Mouse (Mus musculus) frontal cortex, postnatal 36 days (tissue): ENCODE measurements at regions not wholly inside any gene's neighbourhood (a gene's known extent, or its start where the extent isn't known, plus 50 kb on each side); places are given as distances from the start of the nearest gene placed in this dataset.

ENCODE experiments used
- DNase-seq, 2 experiments: peaks; one replicate each; pipeline ENCODE4 v3.0.0; 2022; ENCODE audit warnings: low spot score in 2 of 2

GRCm38 (mm10) chr5:7779827-7780226, 180.4 kb upstream of the Steap4 start:
- no peak for DNase-seq

GRCm38 (mm10) chr5:7782235-7782634, 178.0 kb upstream of the Steap4 start:
- DNase-seq, result no peak

DNA sequence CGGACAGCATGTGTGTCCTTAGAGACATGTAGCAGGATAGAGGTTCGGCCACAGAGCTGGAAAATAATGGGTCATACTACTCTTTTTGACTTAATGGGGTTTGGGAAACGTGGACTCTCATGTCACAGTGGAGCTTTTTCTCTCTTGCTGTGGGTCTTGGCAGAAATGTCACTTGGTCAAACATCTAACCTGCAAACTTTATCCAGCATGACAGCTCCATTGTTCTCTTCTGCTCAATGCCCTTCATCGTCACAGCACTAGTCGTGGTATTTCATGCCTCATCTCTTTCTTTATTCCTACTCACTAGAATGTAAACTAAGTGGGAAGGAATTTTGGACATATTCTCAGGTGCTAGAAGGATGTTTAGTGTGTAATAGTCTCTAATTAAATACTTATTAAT, 171.9 kb upstream of the Steap4 start:
- no peak for DNase-seq

DNA sequence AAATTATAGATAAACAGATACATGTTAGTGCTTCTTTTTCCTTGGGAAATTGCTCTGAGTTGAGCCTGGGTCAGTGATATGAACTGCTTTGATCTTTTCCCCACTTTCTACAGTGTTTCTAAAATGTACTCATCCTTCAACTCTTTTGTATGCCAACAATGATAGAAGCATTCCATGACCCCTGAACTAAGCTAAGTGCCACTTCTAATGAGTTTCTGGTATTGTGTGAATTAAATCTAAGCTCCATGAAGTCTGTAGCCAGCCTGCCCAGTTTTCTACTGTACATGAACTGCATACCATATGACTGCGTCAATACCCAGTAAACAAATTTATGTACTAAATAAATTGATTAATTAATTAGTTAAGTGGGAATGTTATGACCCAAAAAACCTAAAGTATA, 171.1 kb upstream of the Steap4 start:
- DNase-seq, result no peak

GRCm38 (mm10) chr5:7820592-7820991, 139.7 kb upstream of the Steap4 start:
- DNase-seq, result peak in 1 of 2 experiments; percentile 14

DNA sequence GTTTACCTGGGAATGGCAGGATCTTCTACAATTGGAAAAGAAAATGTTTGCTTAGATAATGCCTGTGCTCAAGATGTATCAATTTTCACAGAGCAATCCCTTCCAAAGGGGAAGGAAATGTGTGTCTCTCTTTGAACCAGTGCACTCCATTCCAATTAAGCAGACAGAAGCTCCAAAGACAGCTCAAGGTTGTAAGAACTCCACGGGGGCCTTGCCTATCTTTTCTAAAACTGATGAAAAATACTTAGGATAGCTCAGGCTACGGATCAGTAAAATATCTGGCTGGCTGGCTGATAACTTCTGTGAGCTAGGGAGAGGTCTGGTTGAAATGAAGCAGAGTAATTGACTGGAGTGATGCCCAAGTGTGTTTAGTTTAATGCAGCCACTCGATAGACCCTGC, 138.6 kb upstream of the Steap4 start:
- no peak for DNase-seq

DNA sequence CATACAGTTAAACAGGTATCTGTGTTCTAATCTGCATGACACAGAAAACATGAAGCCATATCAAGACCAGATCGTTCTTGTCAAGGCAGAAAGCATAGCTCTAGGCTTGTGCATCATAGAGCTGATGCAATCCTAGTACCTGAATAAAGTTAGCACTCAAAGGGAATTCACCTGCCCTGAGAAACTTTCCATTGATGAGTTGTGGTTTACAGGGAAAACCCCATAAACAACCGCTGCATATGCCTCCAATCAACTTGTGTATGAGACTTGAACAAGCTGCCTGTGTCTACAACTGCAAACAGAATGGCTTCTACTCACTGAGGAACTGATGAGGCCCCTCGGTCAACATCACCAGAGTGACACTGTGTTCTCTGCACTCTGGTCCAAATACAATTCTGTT, 130.6 kb upstream of the Steap4 start:
- no peak for DNase-seq

GRCm38 (mm10) chr5:7833812-7834211, 126.4 kb upstream of the Steap4 start:
- DNase-seq, result peak in 1 of 2 experiments; percentile 13

DNA sequence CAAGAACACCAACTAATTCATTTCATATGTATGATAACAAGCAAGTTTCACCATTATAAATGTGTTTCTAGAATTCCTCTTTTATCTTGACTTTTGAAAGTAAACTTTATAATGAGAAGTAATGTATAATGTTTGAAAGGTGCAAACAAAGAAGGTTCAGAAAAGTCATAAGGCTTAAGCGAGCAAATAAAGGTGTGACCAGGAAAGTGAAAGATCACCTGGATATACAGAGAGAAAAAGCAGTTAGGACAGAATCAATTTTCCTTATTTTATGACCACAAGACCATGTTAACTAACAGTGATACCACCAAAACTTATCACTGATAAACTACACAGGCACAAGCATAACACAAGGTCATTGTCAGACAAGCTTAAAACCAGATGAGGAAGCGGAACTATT, 97.2 kb upstream of the Steap4 start:
- DNase-seq, result no peak

- DNase-seq, result no peak
Observed at GRCm38 (mm10) chr5:7866041-7866641, 94.1 kb upstream of the Steap4 start.

- DNase-seq, result peak; percentile 39 to 61
Observed at GRCm38 (mm10) chr5:7899537-7899936, 60.7 kb upstream of the Steap4 start.
